Mouse (Mus musculus) kidney, adult 2 months (tissue): ENCODE data around the gene Lypd9.

ENCODE experiments used
- CTCF ChIP-seq: fragments of 200-500 bp; conservative IDR thresholded peaks from 2 replicates; pipeline ENCODE4 v1.5.1; 2011; ENCODE audit warnings: low read depth, mild to moderate bottlenecking, control low read depth, low read length, moderate library complexity, mixed read lengths; ENCODE audit not compliant: insufficient read depth, insufficient read length
- POLR2A ChIP-seq: fragments of 200-500 bp; IDR thresholded peaks from one replicate; pipeline ENCODE4 v1.6.1; 2011; ENCODE audit warnings: low read depth, low read length, control low read depth

DNA sequence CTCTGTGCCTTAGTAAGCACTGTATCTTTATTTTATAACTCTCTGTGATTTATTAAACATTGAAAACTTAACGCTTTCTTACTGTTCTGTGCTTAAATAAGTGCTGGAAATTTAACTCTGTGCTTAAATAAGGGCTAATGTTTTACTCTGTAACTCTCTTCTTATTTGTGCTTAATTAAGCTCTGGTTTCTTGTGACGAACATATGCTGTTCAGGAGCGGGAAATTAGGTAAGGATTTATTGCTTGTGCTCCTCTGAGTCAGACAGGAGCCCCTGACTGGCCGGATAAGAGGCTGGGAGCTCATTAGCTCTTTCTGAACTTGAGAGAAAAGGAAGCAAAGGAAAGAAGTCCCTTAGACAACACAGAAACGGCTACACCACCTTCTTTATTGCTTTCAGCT lies 14.9 kb downstream of the Lypd9 start:
- TF ChIP-seq POLR2A (no peak), CTCF (no peak)
